Mouse (Mus musculus): ENCODE results near the gene Mgat5b. TPM values are rescaled to one million over a fixed set of nuclear protein-coding genes. Genes with fewer than 3 reads are reported as not detected.

The Mgat5b gene
- polyA plus RNA-seq, 1 experiment = 26.9 TPM

DNA sequence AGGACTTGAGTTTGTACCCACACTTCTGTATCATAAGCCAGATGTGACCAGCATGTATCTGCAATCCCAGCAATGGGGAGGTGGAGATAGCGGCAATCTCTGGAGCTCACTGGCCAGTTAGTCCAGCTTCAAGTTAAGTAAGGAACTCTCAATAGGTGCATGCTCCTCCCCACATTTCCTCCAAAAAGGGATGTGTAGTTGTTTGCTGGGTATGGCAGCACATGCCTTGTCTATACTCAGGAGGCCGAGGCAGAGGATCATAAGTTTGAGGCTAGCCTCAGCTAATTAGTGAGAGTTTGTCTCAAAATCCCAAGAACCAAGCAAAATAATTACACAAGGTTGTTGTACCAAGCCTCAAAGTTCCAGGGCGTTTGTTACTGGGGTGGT lies 110.9 kb downstream of the Mgat5b start:
- no peak overlapping the region for H3K27ac ChIP-seq (ENCODE audit: insufficient read depth, low read length)
- H3K4me1 ChIP-seq (ENCODE audit: control insufficient read depth, insufficient read depth, low read length) = no peaks in the 10 kb centered on the region
- DNase-seq = no peak
- no peak for TF ChIP-seq CTCF (IDR thresholded peaks at IDR 0.05; ENCODE audit: borderline replicate concordance, insufficient read depth, low read depth, low read length)
- TF ChIP-seq POLR2A (IDR thresholded peaks at IDR 0.05; ENCODE audit: borderline replicate concordance, insufficient read depth, low read length) = no peak
- H3K4me3 ChIP-seq (replicated peaks; ENCODE audit: insufficient read depth, low read depth, low read length) = no peak overlapping the region
- 92% methylated on average over 3 of the region's 3 CpGs for WGBS
- no peaks in the 10 kb centered on the region for H3K27me3 ChIP-seq (ENCODE audit: control insufficient read depth, insufficient read depth, low read length)

DNA sequence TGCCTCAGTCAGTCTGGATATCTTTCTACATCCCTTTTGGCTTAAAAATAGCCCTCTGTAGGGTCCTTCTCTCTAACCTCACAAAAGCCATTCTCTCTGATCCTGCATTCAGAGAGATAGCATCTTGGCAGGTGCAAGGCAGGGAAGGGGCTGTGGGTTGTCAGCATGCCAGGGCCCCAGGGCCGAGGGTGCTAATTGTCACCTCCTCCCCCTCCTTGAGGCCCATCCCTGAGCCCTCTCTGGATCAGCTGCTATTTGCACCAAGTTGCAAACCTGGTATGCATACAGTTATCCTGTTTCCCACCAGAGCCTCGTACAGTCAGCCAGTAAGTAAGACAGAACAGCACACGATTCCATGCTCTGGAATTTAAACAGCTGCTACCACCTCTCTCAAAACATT lies 111.4 kb downstream of the Mgat5b start:
- TF ChIP-seq CTCF (IDR thresholded peaks at IDR 0.05; ENCODE audit: borderline replicate concordance, insufficient read depth, low read depth, low read length) (no peak), POLR2A (IDR thresholded peaks at IDR 0.05; ENCODE audit: borderline replicate concordance, insufficient read depth, low read length) (no peak)
- no peaks in the 10 kb centered on the region for H3K27me3 ChIP-seq (ENCODE audit: control insufficient read depth, insufficient read depth, low read length)
- H3K27ac ChIP-seq (ENCODE audit: insufficient read depth, low read length) = no peak overlapping the region
- 69% methylated on average over 3 of the region's 3 CpGs for WGBS
- no peak overlapping the region for H3K4me3 ChIP-seq (replicated peaks; ENCODE audit: insufficient read depth, low read depth, low read length)
- no peak for DNase-seq
- no peaks in the 10 kb centered on the region for H3K4me1 ChIP-seq (ENCODE audit: control insufficient read depth, insufficient read depth, low read length)

DNA sequence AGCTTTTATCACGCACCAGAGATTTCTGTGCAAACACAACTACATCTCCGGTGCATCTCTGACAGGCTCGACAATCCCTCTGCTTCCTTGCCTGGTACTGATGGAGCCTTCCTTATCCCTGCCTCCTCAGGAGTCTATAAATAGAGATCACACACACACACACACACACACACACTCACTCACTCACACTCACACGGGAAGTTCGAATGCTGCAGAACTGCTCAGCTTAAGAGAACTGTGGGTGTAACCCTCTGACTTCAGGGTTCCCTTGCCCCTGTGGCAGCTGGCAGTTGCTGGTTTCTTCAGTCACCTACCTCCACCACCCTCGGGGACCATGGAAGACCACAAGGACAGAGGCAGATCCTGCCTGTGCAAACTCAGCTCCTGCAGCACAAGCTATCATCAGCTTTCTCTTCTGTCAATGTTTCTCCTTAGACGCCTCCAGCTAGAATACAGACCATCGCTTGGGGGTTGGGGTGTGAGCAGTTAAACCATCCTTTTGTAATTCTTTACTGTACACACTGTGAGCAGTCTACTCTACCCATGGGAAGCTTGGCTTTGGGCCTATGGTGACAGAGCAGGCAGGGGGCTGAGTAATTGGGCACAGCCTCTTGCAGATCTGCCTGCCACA lies 111.9 kb downstream of the Mgat5b start:
- H3K4me1 ChIP-seq (ENCODE audit: control insufficient read depth, insufficient read depth, low read length) = no peaks in the 10 kb centered on the region
- 61% methylated on average over 8 of the region's 8 CpGs for WGBS
- no peak overlapping the region for H3K4me3 ChIP-seq (replicated peaks; ENCODE audit: insufficient read depth, low read depth, low read length)
- TF ChIP-seq CTCF (IDR thresholded peaks at IDR 0.05; ENCODE audit: borderline replicate concordance, insufficient read depth, low read depth, low read length) (no peak), POLR2A (IDR thresholded peaks at IDR 0.05; ENCODE audit: borderline replicate concordance, insufficient read depth, low read length) (no peak)
- H3K27ac ChIP-seq (ENCODE audit: insufficient read depth, low read length) = no peak overlapping the region
- no peak for DNase-seq
- no peaks in the 10 kb centered on the region for H3K27me3 ChIP-seq (ENCODE audit: control insufficient read depth, insufficient read depth, low read length)

DNA sequence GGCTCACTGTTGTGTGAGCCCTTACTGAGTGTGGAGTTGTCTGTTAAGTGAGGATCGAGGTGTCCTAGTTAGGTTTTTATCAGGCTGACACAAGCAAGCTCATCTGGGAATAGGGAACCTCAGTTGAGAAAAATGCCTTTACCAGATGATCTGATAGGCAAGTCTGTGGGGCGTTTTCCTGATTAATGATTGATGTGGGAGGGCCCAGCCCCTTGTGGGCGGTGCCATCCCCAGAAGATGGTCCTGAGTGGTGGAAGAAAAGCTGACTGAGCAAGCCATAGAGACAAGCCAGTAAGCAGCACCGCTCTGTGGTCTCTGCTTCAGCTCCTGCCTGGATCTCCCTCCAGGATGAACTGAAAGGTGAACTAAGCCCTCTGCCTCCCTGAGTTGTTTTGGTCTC lies 112.6 kb downstream of the Mgat5b start:
- no peak for TF ChIP-seq CTCF (IDR thresholded peaks at IDR 0.05; ENCODE audit: borderline replicate concordance, insufficient read depth, low read depth, low read length)
- no peak for TF ChIP-seq POLR2A (IDR thresholded peaks at IDR 0.05; ENCODE audit: borderline replicate concordance, insufficient read depth, low read length)
- no peak for DNase-seq
- H3K27ac ChIP-seq (ENCODE audit: insufficient read depth, low read length) = no peak overlapping the region
- WGBS = 69% methylated on average over 4 of the region's 4 CpGs
- no peaks in the 10 kb centered on the region for H3K4me1 ChIP-seq (ENCODE audit: control insufficient read depth, insufficient read depth, low read length)
- H3K4me3 ChIP-seq (replicated peaks; ENCODE audit: insufficient read depth, low read depth, low read length) = no peak overlapping the region
- no peaks in the 10 kb centered on the region for H3K27me3 ChIP-seq (ENCODE audit: control insufficient read depth, insufficient read depth, low read length)

DNA sequence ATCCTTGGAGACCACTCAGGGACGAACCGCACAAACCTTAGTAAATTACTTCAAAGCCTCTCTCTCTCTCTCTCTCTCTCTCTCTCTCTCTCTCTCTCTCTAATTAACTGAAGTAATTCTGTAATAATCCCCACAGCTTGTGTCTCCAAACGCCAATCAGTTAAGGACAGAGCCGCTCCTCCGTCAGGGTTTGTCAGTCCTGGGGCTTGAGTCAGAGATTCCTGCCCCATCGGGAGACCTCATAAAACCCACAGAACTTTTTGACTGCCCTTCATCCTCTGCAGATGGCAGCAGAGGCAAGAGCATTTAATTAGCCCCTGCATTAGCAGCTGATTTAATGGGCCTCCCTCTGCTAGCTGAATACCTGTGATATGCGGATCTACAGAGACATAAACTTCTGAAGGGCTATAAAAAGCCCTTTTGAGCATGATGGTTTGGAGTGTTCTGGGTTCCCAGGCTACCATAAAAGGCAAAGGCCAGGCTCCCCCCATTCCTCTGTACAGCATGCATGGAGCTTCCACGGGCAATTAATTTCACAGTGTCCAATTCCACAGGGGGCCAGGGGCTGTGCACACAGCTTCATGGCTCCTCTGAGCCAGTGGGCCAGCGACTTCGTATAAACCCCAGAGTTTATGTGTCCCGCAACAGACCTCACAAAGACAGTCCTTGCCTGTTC lies 117.1 kb downstream of the Mgat5b start:
- WGBS = 70% methylated on average over 11 of the region's 11 CpGs
- no peak for DNase-seq
- Histone ChIP-seq H3K4me3 (replicated peaks; ENCODE audit: insufficient read depth, low read depth, low read length) (no peak overlapping the region), H3K27me3 (ENCODE audit: control insufficient read depth, insufficient read depth, low read length) (no peaks in the 10 kb centered on the region), H3K27ac (ENCODE audit: insufficient read depth, low read length) (no peak overlapping the region), H3K4me1 (ENCODE audit: control insufficient read depth, insufficient read depth, low read length) (no peaks in the 10 kb centered on the region)
- TF ChIP-seq CTCF (IDR thresholded peaks at IDR 0.05; ENCODE audit: borderline replicate concordance, insufficient read depth, low read depth, low read length) (no peak), POLR2A (IDR thresholded peaks at IDR 0.05; ENCODE audit: borderline replicate concordance, insufficient read depth, low read length) (no peak)

Other genes with a start within 250 kb of the Mgat5b start
- gene St6galnac1, start 143.4 kb upstream of the Mgat5b start, polyA plus RNA-seq (2012; rRNA removed) = 0.03 TPM in 1 of 2 replicates, not detected in the other
- 18.1 and 20.9 TPM in 2 replicates for gene Mxra7, start 90.8 kb upstream of the Mgat5b start, polyA plus RNA-seq (2012; rRNA removed)
- 27.3 and 27.8 TPM in 2 replicates for gene Mettl23, start 75.6 kb upstream of the Mgat5b start, polyA plus RNA-seq (2012; rRNA removed)
- gene Jmjd6, start 75.4 kb upstream of the Mgat5b start, polyA plus RNA-seq (2012; rRNA removed) = 33.0 and 34.8 TPM in 2 replicates
- 33.0 and 34.2 TPM in 2 replicates for gene Mfsd11, start 66.4 kb upstream of the Mgat5b start, polyA plus RNA-seq (2012; rRNA removed)
- 361 and 389 TPM in 2 replicates for gene Srsf2, start 65.8 kb upstream of the Mgat5b start, polyA plus RNA-seq (2012; rRNA removed)
- gene Sec14l1, start 196.3 kb downstream of the Mgat5b start, polyA plus RNA-seq (2012; rRNA removed) = 124 and 137 TPM in 2 replicates

Measured in cerebellum, adult 2 months (tissue).